Mouse (Mus musculus) kidney, adult 2 months (tissue): ENCODE results near the gene Tll2.
A peak's percentile ranks its signal among the peaks of the same experiment; 100 is the strongest.

Experiments
- CTCF ChIP-seq: fragments of 200-500 bp; conservative IDR thresholded peaks from 2 replicates; pipeline ENCODE4 v1.5.1; 2011; ENCODE audit warnings: low read depth, mild to moderate bottlenecking, control low read depth, low read length, moderate library complexity, mixed read lengths; ENCODE audit not compliant: insufficient read depth, insufficient read length
- POLR2A ChIP-seq: fragments of 200-500 bp; IDR thresholded peaks from one replicate; pipeline ENCODE4 v1.6.1; 2011; ENCODE audit warnings: low read depth, low read length, control low read depth

DNA sequence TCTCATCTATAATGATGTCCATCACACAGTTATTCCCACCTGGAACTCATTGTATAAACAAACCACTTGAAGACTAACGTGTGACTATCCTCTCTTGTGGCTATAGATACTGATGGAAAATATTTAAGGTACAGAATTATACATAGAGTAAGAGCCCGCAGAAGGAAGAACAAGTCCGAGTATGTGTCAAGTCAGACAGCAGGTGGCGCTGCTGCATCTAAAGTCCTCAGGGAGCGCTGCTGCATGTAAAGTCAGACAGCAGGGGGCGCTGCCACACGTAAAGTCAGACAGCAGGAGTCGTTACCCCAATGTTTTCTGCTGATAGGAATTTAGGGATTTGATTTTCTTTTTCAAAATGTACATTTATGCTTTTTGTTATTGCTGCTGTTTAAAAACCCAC lies 135.1 kb downstream of the Tll2 start:
- TF ChIP-seq CTCF (peak; percentile 100), POLR2A (no peak)
